Mouse (Mus musculus) embryo, embryonic 9.5 days (tissue): ENCODE data around the gene Haus6.
"Not testable (repeated sequence)": the region's sequence is repeated elsewhere in the genome, so short reads cannot be mapped to it uniquely, and the experiment has no call there.

Experiments used
- DNase-seq: peaks from one replicate; pipeline ENCODE4 v3.0.0-alpha.2; 2017; ENCODE audit errors: extremely low spot score

Haus6 gene

GRCm38 (mm10) chr4:86611524-86612288, at the start of gene Haus6:
Haus6 (minus strand) TSS chr4:86612055.
- peak; percentile 86 for DNase-seq

DNA sequence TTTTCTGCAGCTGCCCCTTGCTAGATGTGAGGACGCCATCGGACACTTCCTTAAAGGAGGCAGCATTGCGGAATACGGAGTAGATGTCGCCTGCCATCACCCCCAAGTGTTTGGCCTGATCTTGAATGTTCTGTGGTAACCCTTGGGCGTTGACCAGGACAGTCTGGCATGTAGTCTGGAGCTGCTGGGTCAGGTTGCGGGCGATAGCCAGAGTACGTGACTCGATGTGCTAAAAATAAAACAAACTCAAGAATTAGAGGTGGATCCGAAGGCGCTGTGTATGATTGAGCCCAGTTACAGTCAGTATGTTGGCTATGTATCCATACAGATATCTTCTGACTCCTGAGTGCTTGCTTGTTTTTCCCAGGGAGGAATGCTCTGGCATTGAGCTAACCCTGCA, 45.3 kb upstream of the Haus6 start:
- DNase-seq = no peak

DNA sequence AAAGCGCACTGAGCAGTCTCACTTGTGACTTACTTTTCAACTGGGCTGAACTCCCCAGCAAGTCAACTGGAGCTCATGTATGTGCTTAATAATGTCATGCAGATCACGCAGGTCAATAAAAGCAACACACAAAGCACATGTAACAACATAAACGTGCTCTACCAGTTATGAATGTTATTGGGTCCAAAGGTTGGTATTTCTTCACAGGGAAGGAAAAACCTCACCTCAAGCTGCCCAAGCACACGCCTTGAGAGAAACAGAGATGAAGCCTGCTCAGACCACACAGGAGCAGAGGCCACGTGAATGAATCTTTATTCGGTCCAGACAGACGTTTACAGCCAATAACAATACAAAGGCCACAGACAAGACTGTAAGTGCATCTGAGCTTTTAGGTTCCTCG, 44.6 kb upstream of the Haus6 start:
- not testable (repeated sequence) for DNase-seq

DNA sequence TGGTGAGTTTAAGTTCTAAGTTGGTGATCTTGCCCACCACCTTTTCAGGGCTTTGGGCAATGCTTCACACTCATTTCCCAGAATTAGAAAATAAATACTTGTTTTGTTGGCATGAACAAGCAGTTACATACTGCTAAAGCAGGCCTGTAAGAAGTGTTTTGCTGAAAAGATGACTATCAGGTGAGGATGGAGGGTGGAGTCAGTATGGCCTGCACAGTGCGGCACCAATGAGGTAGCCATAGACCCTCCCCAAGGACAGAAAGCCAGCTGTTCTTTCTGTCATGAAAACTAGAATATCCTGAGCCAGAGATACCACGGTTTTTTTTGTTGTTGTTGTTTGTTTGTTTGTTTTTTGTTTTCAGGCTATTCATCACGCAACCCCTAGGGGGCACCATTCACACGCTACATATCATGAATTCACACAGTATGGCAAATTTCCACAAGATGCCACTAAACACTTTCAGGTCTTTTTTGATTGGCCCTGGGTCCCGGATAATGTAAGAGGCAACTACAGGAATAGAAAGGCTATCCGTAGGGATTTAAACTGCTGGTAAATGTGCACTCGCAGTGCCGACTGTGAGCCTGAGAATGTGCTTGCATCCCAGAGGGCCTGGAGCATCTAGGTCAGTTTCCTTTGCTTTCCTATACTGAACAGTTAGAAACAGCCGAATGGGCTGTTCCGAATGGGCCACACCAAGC, 40.0 kb upstream of the Haus6 start:
- DNase-seq = peak; percentile 17

GRCm38 (mm10) chr4:86648394-86648793, 36.5 kb upstream of the Haus6 start:
- DNase-seq = not testable (repeated sequence)

DNA sequence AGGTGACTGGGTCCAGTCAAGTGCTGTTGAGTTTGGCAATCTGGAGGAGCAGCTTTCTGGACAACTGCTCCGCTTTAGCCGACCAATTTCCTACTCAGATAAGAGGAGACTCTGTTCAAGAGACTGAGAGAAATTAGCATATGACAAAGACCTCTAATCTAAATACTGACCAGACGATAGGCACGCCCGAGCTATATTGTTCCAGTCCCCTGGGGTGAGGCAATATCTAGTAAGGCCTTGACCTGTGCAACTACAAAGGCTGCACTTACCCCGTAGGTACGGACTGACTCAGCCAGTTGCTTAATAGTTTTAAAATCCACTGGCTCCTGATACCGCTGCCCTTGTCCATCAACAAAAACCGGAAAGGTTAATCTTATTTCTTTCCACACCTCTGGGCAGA, 25.7 kb upstream of the Haus6 start:
- not testable (repeated sequence) for DNase-seq

- DNase-seq = not testable (repeated sequence)
Observed at GRCm38 (mm10) chr4:86634873-86635272, 23.0 kb upstream of the Haus6 start.

- DNase-seq = not testable (repeated sequence)
Observed at GRCm38 (mm10) chr4:86634312-86634711, 22.5 kb upstream of the Haus6 start.

DNA sequence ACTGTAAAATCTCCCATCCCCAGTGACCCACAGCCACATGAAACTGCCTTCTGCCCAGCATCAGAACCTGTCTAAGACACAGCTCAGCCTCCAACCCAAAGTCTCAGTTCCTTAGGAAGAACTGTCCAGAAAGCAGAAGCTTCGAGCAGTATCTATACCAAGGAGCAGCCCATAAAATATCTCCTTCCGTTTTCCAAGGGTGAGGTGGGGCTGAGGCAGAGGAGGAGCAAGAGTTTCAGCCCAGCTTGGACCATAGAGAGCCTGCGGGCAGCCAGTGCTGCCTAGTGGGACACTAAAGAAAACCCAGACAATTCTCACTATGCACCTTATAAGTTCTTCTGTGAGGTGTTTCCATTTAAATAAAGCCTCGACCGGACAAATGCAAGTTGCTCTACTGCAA, 20.7 kb upstream of the Haus6 start:
- DNase-seq = not testable (repeated sequence)

DNA sequence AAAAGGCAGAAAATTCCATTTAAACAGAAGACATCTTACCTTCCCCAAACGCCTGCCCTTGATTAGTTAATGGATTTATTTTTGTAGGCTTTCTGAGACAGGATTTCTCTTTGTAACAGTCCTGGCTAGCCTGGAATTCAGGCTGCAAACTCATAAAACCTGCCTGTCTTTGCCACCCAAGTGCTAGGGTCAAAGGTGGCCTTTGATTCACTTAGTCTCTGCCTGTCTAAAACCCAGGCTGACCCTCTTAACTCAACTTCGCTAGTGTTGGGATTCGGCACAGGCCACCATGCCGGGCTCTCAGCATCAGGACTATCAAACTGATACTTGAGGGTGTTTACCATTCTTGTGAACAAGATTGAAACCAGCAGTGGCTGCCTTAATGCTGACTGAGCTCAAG, 20.0 kb upstream of the Haus6 start:
- peak; percentile 30 for DNase-seq

- DNase-seq = not testable (repeated sequence)
Observed at GRCm38 (mm10) chr4:86626496-86626895, 14.6 kb upstream of the Haus6 start.

GRCm38 (mm10) chr4:86625463-86625862, 13.6 kb upstream of the Haus6 start:
- no peak for DNase-seq

- not testable (repeated sequence) for DNase-seq
Observed at GRCm38 (mm10) chr4:86622532-86622931, 10.7 kb upstream of the Haus6 start.

- DNase-seq = no peak
Observed at GRCm38 (mm10) chr4:86622116-86622515, 10.3 kb upstream of the Haus6 start.

DNA sequence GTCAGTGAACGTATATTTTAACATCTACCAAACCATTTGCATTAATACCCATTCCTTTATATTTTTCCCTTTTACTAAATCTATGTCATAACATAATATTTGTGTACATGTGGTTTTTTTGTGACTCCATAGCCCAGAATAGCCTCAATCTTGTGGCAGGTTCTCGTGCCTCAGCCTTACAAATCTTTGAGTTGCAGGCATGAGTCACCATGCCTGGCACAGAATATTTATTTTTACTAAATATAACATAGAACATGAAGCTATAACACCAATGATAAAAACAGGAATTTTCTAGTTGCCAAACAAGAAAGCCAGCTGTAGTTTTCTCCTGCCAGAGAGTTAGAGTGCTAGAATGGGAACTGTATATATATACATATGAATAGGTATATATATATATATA, 8.7 kb upstream of the Haus6 start:
- no peak for DNase-seq

- no peak for DNase-seq
Observed at GRCm38 (mm10) chr4:86612289-86612620, 400 bp upstream of the Haus6 start.

- no peak for DNase-seq
Observed at GRCm38 (mm10) chr4:86591304-86591703, 20.6 kb downstream of the Haus6 start.

- no peak for DNase-seq
Observed at GRCm38 (mm10) chr4:86588236-86588635, 23.6 kb downstream of the Haus6 start.

DNA sequence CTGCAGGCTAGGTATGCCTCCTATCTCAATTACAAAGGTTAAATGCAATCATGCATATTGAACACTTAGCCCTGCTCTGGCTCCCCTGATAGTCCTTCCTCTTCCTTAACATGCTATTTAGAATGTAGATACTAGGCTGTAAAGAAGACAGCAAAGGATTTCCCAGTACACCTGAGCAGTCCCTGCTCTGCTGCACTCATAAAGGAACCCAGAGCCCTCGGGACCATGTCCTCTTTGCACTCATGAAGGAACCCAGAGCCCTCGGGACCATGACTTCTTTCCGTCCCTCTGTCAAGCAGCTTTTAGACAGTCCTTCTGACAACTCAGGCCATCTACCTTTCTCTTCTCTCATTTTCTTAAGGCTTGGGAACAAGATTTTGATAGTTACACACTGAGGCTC, 31.3 kb downstream of the Haus6 start:
- DNase-seq = no peak

DNA sequence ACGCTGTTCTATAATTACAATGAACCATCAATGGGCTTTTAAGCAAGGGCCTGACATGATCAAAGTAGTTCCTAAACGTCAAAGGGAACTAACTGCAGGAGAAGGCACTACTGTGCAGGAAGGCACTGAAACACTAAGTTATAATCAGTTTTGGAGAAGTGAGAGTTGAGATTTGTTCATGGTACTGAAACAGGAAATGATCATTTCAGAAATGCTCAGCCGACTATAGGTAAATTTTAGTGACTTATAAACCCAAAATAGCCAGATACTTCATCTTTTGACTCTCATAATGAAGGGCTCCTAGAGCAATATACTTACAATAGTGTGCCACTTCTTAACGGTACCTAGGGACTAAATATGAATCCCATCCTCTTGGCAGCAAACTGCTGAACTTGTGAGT, 31.8 kb downstream of the Haus6 start:
- no peak for DNase-seq

GRCm38 (mm10) chr4:86576630-86577225, 35.1 kb downstream of the Haus6 start:
- DNase-seq = no peak

- DNase-seq = no peak
Observed at GRCm38 (mm10) chr4:86576120-86576541, 35.7 kb downstream of the Haus6 start.
